Mouse (Mus musculus): ENCODE results near the gene Snrpd2. TPM values are rescaled to one million over a fixed set of nuclear protein-coding genes. Genes with fewer than 3 reads are reported as not detected.

Snrpd2 gene
- 2.1 TPM for polyA plus RNA-seq (2014; fragmentation: Illumina TruSeq; extraction: RNeasy Lipid Tissue Mini Kit (QIAGEN cat#74804); ENCODE audit: low read depth, low replicate concordance)

DNA sequence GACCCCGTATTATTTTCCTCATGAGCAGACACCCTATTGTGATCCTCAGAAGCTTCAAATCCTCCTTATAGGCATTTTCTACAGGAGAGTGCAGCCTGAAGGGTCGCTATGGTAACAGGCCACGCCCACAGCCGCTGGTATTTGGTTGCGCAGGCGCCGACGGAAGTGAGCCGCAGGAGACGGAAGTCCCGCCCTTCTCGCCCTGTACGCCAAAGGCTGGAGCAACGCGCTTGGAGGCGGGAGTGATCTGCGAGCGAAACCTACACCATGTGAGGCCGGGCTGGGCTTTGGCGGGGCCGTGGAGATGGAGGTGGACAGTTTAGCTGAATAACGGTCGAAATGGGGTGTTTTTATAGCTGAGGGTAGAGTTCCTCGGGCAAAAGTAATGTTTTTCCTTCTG lies at the start of gene Snrpd2:
TSS of gene Snrpd2 (plus strand) at position 97 of the 400 bp plus-strand sequence.

DNA sequence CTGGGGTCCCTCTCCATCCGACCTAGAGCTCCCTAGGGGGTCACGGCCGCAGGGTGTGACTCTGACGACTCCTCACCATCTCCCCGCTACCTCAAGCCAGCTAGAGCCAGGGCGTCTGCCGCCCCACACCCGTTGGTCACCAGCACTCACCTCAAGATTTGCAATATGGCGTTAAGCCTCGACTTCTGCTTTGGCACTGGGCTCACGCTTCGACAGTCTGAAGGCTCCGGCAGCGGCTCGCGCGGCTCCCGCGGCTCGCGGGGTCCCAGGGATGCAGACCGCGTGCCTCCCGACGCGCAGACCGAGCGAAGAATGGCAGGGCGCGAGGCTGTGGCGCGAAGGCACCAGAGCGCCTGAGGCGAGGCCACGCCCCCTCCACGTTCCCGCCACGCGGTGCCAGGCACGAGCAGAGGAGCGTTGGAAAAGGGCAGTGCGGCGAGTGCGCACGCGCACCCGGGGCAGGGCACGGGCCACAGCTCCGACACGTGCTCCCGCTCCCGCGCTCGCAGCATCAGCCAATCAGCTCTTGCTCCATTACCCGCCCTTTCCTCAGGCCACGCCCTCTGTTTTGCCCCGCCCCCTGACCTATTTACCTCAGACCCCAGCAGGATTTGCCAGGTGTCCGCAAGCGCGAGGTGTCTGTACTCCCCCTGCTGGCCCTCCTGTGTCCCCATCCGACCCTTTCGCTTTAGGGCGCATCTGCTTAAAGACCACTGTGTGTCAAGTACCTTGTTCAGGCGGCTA lies 31.3 kb upstream of the Snrpd2 start, which contains the start of gene Gm4969:
TSS of gene Gm4969 (minus strand) at position 341 of the 744 bp plus-strand sequence.

DNA sequence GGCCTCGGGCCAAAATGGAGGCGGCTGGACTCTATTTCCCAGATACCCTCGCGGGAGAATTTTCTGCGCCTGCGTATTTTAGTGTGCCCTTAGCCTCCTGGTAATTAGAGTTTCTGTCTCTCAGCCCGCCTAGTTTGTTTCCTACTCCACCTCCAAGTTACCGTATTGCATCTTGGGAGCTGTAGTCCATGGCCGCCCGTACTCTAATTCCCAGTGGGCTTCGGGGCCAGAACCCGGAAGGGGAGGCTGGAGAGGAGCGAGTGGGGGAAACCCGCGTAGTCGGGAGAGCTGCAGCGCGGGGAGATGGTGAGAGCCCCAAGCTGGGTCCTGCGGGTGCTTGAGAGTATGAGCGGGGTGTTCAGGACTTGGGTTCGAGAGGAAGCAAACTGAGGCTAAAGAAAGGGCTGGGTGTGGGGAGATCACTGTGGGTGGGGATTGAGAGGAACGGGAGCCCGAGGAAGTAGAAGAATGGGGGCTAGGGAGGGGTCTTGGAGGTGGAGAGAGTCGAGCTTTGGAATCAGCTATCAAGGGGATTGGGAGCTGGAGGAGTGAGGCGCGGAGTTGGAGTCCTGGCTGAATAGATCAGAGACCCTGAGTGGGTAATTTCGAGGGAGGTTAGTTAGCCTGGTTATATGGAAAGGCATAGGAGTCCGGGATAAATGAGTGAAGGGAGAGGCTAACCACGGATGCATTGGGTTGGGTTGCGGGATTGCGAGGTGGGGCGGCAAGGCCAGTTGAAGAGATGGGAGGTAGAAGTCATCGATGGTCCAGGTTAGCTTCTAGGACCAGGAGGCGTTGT lies 29.7 kb upstream of the Snrpd2 start, which contains the start of gene Fbxo46:
TSS of gene Fbxo46 (plus strand) at position 229 of the 799 bp plus-strand sequence.

DNA sequence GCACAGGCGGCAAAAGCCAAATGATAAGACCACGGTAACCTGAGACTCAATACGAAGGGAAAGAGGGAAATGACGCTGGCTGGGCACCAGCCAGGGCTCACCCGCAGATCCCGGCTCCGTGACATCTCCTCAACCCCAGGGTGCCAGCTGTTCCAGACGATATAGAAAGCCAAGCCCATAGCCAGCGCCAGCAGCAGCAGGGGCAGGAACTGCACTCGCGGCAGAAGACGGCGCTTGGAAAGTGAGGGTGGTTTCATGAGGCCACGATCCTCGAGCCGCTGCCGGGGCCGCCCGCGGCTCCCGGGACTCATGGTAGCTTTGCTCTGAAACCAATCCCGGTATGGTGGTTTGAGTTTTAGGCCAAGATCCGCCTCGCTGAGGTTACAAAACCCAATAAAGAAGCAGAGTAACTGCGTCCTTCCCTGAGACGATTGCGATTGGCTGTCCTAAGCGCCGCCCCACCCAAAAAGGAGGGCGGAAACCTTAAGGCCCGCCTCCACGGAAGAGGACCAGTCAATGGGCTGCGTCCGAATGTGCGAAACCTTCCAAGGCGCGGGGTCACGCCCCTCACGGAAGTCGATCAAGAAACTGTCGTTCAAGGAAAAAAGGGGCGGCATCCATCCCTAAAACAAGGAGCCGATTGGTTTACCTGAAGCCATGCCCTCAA lies 514 bp upstream of the Snrpd2 start, which contains the start of gene Qpctl:
TSS of gene Qpctl (minus strand) at position 417 of the 667 bp plus-strand sequence.

DNA sequence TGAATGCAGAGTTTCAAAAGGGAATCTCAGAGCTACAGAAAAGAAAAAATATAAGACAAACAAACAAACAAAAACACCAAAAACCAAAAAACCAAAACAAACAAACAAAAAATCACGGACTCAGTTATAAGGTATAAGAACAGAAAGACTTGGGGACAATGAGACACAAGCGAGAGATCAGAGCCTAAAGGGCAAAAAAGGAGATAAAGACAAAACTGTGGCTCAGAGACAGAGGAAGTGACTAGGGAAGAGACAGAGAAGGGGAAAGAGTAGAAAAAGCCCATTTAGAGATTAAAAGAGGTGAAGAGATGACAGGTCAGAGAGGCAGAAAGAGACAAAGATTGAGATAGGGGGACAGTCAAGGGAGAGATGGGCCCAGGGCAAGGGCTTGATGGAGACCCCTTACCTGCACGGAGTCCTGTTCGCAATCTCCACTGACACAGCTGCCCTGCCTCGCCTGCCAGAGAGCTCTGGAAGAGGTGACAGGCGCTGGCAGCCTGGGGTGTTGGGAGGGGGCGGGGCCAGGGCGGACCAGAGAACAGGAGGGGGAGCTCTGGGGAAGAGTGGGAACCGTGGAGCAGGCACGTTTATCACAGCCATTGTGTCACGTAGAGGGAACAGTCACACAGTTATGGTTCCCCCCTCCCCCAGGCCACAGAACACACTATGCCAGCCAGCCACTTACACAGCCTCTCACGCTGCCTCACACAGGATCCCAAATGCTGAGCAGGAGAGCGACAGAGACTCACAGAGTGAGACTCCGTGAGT lies 16.3 kb downstream of the Snrpd2 start, which contains the start of gene Gipr:
TSS of gene Gipr (minus strand) at position 472 of the 768 bp plus-strand sequence.

DNA sequence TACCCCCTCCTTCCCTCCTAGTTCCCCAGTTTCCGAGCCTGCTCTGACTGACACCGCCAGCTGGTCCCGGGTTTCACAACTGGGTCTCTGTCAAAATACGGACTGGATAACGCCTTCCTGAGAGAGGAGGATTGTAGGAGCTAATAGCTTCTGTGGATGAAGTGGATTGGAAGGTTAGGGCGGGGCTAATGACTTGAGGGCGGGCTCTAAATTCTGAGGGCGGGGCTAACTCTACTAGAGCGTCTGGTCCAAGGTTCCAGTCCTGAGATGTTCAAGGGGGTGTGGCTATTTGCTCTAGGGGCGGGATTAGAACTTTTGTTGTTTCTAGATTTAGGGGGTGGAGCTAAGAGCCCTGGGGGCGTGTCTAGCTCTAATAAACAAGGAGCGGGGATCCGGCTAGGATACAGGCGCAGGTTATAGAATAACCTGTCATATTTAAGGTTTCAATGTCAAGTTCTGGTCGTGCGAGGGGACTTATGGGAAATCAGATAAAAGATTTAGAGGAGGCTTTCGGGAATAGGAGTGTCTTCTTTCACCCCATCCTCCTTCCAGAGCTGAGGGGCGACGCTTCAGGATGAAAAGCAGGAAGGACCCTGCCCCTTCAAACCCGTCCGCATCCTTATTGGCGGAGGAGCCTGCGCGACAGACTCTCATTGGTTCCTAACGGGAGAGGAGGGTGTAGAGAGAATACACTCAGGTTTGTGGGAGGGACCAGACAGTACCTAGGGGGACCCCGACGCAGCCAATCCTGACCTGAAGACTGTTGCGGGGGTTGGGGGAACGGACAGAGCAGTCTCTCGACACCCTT lies 26.4 kb downstream of the Snrpd2 start, which contains the start of gene Eml2:
TSS of gene Eml2 (plus strand) at position 714 of the 808 bp plus-strand sequence.

Other genes with a start within 250 kb of the Snrpd2 start
- 4.1 TPM for gene Ccdc61, start 239.3 kb upstream of the Snrpd2 start, polyA plus RNA-seq (2014; fragmentation: Illumina TruSeq; extraction: RNeasy Lipid Tissue Mini Kit (QIAGEN cat#74804); ENCODE audit: low read depth, low replicate concordance)
- 0.25 TPM for gene Nova2, start 223.8 kb upstream of the Snrpd2 start, polyA plus RNA-seq (2014; fragmentation: Illumina TruSeq; extraction: RNeasy Lipid Tissue Mini Kit (QIAGEN cat#74804); ENCODE audit: low read depth, low replicate concordance)
- gene Nanos2, start 162.3 kb upstream of the Snrpd2 start, polyA plus RNA-seq (2014; fragmentation: Illumina TruSeq; extraction: RNeasy Lipid Tissue Mini Kit (QIAGEN cat#74804); ENCODE audit: low read depth, low replicate concordance): not detected
- not detected for gene Mypop, start 158.5 kb upstream of the Snrpd2 start, polyA plus RNA-seq (2014; fragmentation: Illumina TruSeq; extraction: RNeasy Lipid Tissue Mini Kit (QIAGEN cat#74804); ENCODE audit: low read depth, low replicate concordance)
- 1.6 TPM for gene Irf2bp1, start 145.7 kb upstream of the Snrpd2 start, polyA plus RNA-seq (2014; fragmentation: Illumina TruSeq; extraction: RNeasy Lipid Tissue Mini Kit (QIAGEN cat#74804); ENCODE audit: low read depth, low replicate concordance)
- 20.9 TPM for gene Foxa3, start 126.2 kb upstream of the Snrpd2 start, polyA plus RNA-seq (2014; fragmentation: Illumina TruSeq; extraction: RNeasy Lipid Tissue Mini Kit (QIAGEN cat#74804); ENCODE audit: low read depth, low replicate concordance)
- gene Sympk, start 125.3 kb upstream of the Snrpd2 start, polyA plus RNA-seq (2014; fragmentation: Illumina TruSeq; extraction: RNeasy Lipid Tissue Mini Kit (QIAGEN cat#74804); ENCODE audit: low read depth, low replicate concordance): 4.3 TPM
- not detected for gene Rsph6a, start 95.0 kb upstream of the Snrpd2 start, polyA plus RNA-seq (2014; fragmentation: Illumina TruSeq; extraction: RNeasy Lipid Tissue Mini Kit (QIAGEN cat#74804); ENCODE audit: low read depth, low replicate concordance)
- gene Dmwd, start 73.5 kb upstream of the Snrpd2 start, polyA plus RNA-seq (2014; fragmentation: Illumina TruSeq; extraction: RNeasy Lipid Tissue Mini Kit (QIAGEN cat#74804); ENCODE audit: low read depth, low replicate concordance): not detected
- 12.7 TPM for gene Dmpk, start 65.9 kb upstream of the Snrpd2 start, polyA plus RNA-seq (2014; fragmentation: Illumina TruSeq; extraction: RNeasy Lipid Tissue Mini Kit (QIAGEN cat#74804); ENCODE audit: low read depth, low replicate concordance)
- 1.1 TPM for gene Six5, start 55.1 kb upstream of the Snrpd2 start, polyA plus RNA-seq (2014; fragmentation: Illumina TruSeq; extraction: RNeasy Lipid Tissue Mini Kit (QIAGEN cat#74804); ENCODE audit: low read depth, low replicate concordance)
- not detected for gene Gm4969, start 31.4 kb upstream of the Snrpd2 start, polyA plus RNA-seq (2014; fragmentation: Illumina TruSeq; extraction: RNeasy Lipid Tissue Mini Kit (QIAGEN cat#74804); ENCODE audit: low read depth, low replicate concordance)
- 0.60 TPM for gene Fbxo46, start 29.9 kb upstream of the Snrpd2 start, polyA plus RNA-seq (2014; fragmentation: Illumina TruSeq; extraction: RNeasy Lipid Tissue Mini Kit (QIAGEN cat#74804); ENCODE audit: low read depth, low replicate concordance)
- gene Qpctl, start 431 bp upstream of the Snrpd2 start, polyA plus RNA-seq (2014; fragmentation: Illumina TruSeq; extraction: RNeasy Lipid Tissue Mini Kit (QIAGEN cat#74804); ENCODE audit: low read depth, low replicate concordance): 7.0 TPM
- 0.44 TPM for gene Gipr, start 16.4 kb downstream of the Snrpd2 start, polyA plus RNA-seq (2014; fragmentation: Illumina TruSeq; extraction: RNeasy Lipid Tissue Mini Kit (QIAGEN cat#74804); ENCODE audit: low read depth, low replicate concordance)
- 0.76 TPM for gene Eml2, start 26.7 kb downstream of the Snrpd2 start, polyA plus RNA-seq (2014; fragmentation: Illumina TruSeq; extraction: RNeasy Lipid Tissue Mini Kit (QIAGEN cat#74804); ENCODE audit: low read depth, low replicate concordance)
- gene Gpr4, start 62.8 kb downstream of the Snrpd2 start, polyA plus RNA-seq (2014; fragmentation: Illumina TruSeq; extraction: RNeasy Lipid Tissue Mini Kit (QIAGEN cat#74804); ENCODE audit: low read depth, low replicate concordance): 0.76 TPM
- gene Opa3, start 78.6 kb downstream of the Snrpd2 start, polyA plus RNA-seq (2014; fragmentation: Illumina TruSeq; extraction: RNeasy Lipid Tissue Mini Kit (QIAGEN cat#74804); ENCODE audit: low read depth, low replicate concordance): 12.0 TPM
- 121 TPM for gene Vasp, start 122.1 kb downstream of the Snrpd2 start, polyA plus RNA-seq (2014; fragmentation: Illumina TruSeq; extraction: RNeasy Lipid Tissue Mini Kit (QIAGEN cat#74804); ENCODE audit: low read depth, low replicate concordance)
- not detected for gene Ppm1n, start 130.3 kb downstream of the Snrpd2 start, polyA plus RNA-seq (2014; fragmentation: Illumina TruSeq; extraction: RNeasy Lipid Tissue Mini Kit (QIAGEN cat#74804); ENCODE audit: low read depth, low replicate concordance)
- 1.6 TPM for gene Rtn2, start 132.9 kb downstream of the Snrpd2 start, polyA plus RNA-seq (2014; fragmentation: Illumina TruSeq; extraction: RNeasy Lipid Tissue Mini Kit (QIAGEN cat#74804); ENCODE audit: low read depth, low replicate concordance)
- 1.4 TPM for gene Fosb, start 160.3 kb downstream of the Snrpd2 start, polyA plus RNA-seq (2014; fragmentation: Illumina TruSeq; extraction: RNeasy Lipid Tissue Mini Kit (QIAGEN cat#74804); ENCODE audit: low read depth, low replicate concordance)
- 0.63 TPM for gene Ercc1, start 195.1 kb downstream of the Snrpd2 start, polyA plus RNA-seq (2014; fragmentation: Illumina TruSeq; extraction: RNeasy Lipid Tissue Mini Kit (QIAGEN cat#74804); ENCODE audit: low read depth, low replicate concordance)
- gene Cd3eap, start 209.8 kb downstream of the Snrpd2 start, polyA plus RNA-seq (2014; fragmentation: Illumina TruSeq; extraction: RNeasy Lipid Tissue Mini Kit (QIAGEN cat#74804); ENCODE audit: low read depth, low replicate concordance): 0.95 TPM
- gene Ppp1r13l, start 210.0 kb downstream of the Snrpd2 start, polyA plus RNA-seq (2014; fragmentation: Illumina TruSeq; extraction: RNeasy Lipid Tissue Mini Kit (QIAGEN cat#74804); ENCODE audit: low read depth, low replicate concordance): not detected
- gene Ercc2, start 232.3 kb downstream of the Snrpd2 start, polyA plus RNA-seq (2014; fragmentation: Illumina TruSeq; extraction: RNeasy Lipid Tissue Mini Kit (QIAGEN cat#74804); ENCODE audit: low read depth, low replicate concordance): 1.1 TPM

Measured in sigmoid colon, adult 10 weeks (tissue).